Mouse (Mus musculus): ENCODE results near the gene Lce1k.
"Not testable (repeated sequence)": the region's sequence is repeated elsewhere in the genome, so short reads cannot be mapped to it uniquely, and the experiment has no call there.

Gene Lce1k

GRCm38 (mm10) chr3:92807791-92808190 lies at the start of gene Lce1k:
Gene Lce1k, minus strand, starts transcription at chr3:92807891.
- DNase-seq (ENCODE audit: low read depth, low spot score), result no peak

- no peak for DNase-seq (ENCODE audit: low read depth, low spot score)
These were observed 43.5 kb upstream of the Lce1k start, which contains the start of gene Lce1l for GRCm38 (mm10) chr3:92851186-92851585. Gene Lce1l, minus strand, starts transcription at chr3:92851286.

- DNase-seq (ENCODE audit: low read depth, low spot score), result no peak
These were observed 19.4 kb upstream of the Lce1k start, which contains the start of gene Kprp for GRCm38 (mm10) chr3:92827108-92827507. Gene Kprp, minus strand, starts transcription at chr3:92827247.

- DNase-seq (ENCODE audit: low read depth, low spot score), result no peak
These were observed 18.1 kb upstream of the Lce1k start for GRCm38 (mm10) chr3:92825808-92826207.

GRCm38 (mm10) chr3:92816036-92816435 lies 8.3 kb upstream of the Lce1k start:
- DNase-seq (ENCODE audit: low read depth, low spot score), result not testable (repeated sequence)

- DNase-seq (ENCODE audit: low read depth, low spot score), result no peak
These were observed 7.9 kb upstream of the Lce1k start for GRCm38 (mm10) chr3:92815581-92815980.

GRCm38 (mm10) chr3:92790414-92790813 lies 17.3 kb downstream of the Lce1k start, which contains the start of gene Lce1j:
Gene Lce1j, minus strand, starts transcription at chr3:92790514.
- no peak for DNase-seq (ENCODE audit: low read depth, low spot score)

- no peak for DNase-seq (ENCODE audit: low read depth, low spot score)
These were observed 28.9 kb downstream of the Lce1k start, which contains the start of gene Lce1i for GRCm38 (mm10) chr3:92778799-92779198. Gene Lce1i, minus strand, starts transcription at chr3:92778899.

GRCm38 (mm10) chr3:92771573-92771972 lies 36.1 kb downstream of the Lce1k start:
- DNase-seq (ENCODE audit: low read depth, low spot score), result no peak

- DNase-seq (ENCODE audit: low read depth, low spot score), result no peak
These were observed 42.7 kb downstream of the Lce1k start, which contains the start of gene Lce1h for GRCm38 (mm10) chr3:92764965-92765364. Gene Lce1h, minus strand, starts transcription at chr3:92765065.

Measured in c-Kit-negative CD71-positive TER-119-positive erythroid progenitor cells, embryonic 14.5 days (primary cell).